8 mouse cellular contexts compared by ENCODE assay signal in genomic region chr17:83972026-83972425, GRCm38 (mm10).
DNase-seq lines count a peak whose midpoint lies in the region; ATAC-seq and TF ChIP-seq lines count a peak whose summit lies in the region.

No protein-coding gene starts in this region.

- H3K4me1 ChIP-seq in heart, embryonic 12.5 days (replicated peaks), result peaks cover 3% of the 10 kb centered on the region; the same call in 1 of the 2 replicates
- 0 out of 2 replicates have a peak, but pooled peaks cover 2% of the 10 kb centered on the region for H3K4me1 ChIP-seq in lung, postnatal 0 days (ENCODE audit: insufficient read depth, low read depth, low read length)
- peaks cover 12% of the 10 kb centered on the region; the same call in 1 of the 2 replicates for H3K4me1 ChIP-seq in intestine, embryonic 14.5 days (replicated peaks; ENCODE audit: control insufficient read depth, insufficient read depth, low read length)
- H3K4me1 ChIP-seq in small intestine, adult 2 months (ENCODE audit: control insufficient read depth, insufficient read depth, insufficient read length, low read length), result peaks cover 16% of the 10 kb centered on the region

- H3K27me3 ChIP-seq in heart, embryonic 12.5 days (replicated peaks), result no peaks in the 10 kb centered on the region
- no peaks in the 10 kb centered on the region for H3K27me3 ChIP-seq in lung, postnatal 0 days (replicated peaks; ENCODE audit: insufficient read depth, low read length)
- no peaks in the 10 kb centered on the region for H3K27me3 ChIP-seq in intestine, embryonic 14.5 days (replicated peaks; ENCODE audit: control insufficient read depth, insufficient read depth, low read length)
- no peaks in the 10 kb centered on the region for H3K27me3 ChIP-seq in small intestine, adult 2 months (ENCODE audit: control insufficient read depth, insufficient read depth, low read length)

- peaks cover 3% of the 10 kb centered on the region; the same call in 1 of the 2 replicates for H3K9me3 ChIP-seq in heart, embryonic 12.5 days (replicated peaks)
- H3K9me3 ChIP-seq in lung, postnatal 0 days (ENCODE audit: low read length), result no peaks in the 10 kb centered on the region
- H3K9me3 ChIP-seq in intestine, embryonic 14.5 days (ENCODE audit: control insufficient read depth, low read length), result no peaks in the 10 kb centered on the region

- H3K27ac ChIP-seq in heart, embryonic 12.5 days (ENCODE audit: poor library complexity, severe bottlenecking), result no peak overlapping the region
- H3K27ac ChIP-seq in lung, postnatal 0 days (ENCODE audit: low read length), result no peak overlapping the region
- no peak overlapping the region for H3K27ac ChIP-seq in intestine, embryonic 14.5 days (ENCODE audit: low read depth)
- no peak overlapping the region for H3K27ac ChIP-seq in small intestine, adult 2 months (ENCODE audit: insufficient read depth, low read depth, low read length)

- H3K9ac ChIP-seq in heart, embryonic 12.5 days, result no peak overlapping the region
- H3K9ac ChIP-seq in lung, postnatal 0 days (replicated peaks; ENCODE audit: low read depth), result no peak overlapping the region
- H3K9ac ChIP-seq in intestine, embryonic 14.5 days (ENCODE audit: low read length), result no peak overlapping the region

- no peak for TF ChIP-seq EP300 in lung, postnatal 0 days (IDR thresholded peaks at IDR 0.05)

- H3K4me3 ChIP-seq in heart, embryonic 12.5 days, result no peak overlapping the region
- no peak overlapping the region for H3K4me3 ChIP-seq in lung, postnatal 0 days (ENCODE audit: low read depth, low read length)
- no peak overlapping the region for H3K4me3 ChIP-seq in intestine, embryonic 14.5 days (ENCODE audit: low read depth, low read length)
- no peak overlapping the region for H3K4me3 ChIP-seq in small intestine, adult 2 months (ENCODE audit: low read depth, low read length)

- peak; percentile 51 for TF ChIP-seq CTCF in lung, postnatal 0 days (IDR thresholded peaks at IDR 0.05)
- TF ChIP-seq CTCF in small intestine, adult 2 months (IDR thresholded peaks at IDR 0.05; ENCODE audit: extremely low read depth, insufficient read length, insufficient replicate concordance, low read depth, low read length), result peak; percentile 24; the same call in 1 of the 2 replicates

- no peak for ATAC-seq in heart, embryonic 12.5 days (ENCODE audit: insufficient number of reproducible peaks, low FRiP score)
- peak; percentile 61; the same call in 1 of the 2 replicates for ATAC-seq in lung, postnatal 0 days
- ATAC-seq in intestine, embryonic 14.5 days (replicated peaks; ENCODE audit: low FRiP score, low TSS enrichment, low read depth), result peak; percentile 5; the same call in 1 of the 2 replicates
- no peak for ATAC-seq in granulocyte monocyte progenitor cell, adult 5-6 weeks (replicated peaks; ENCODE audit: poor library complexity, severe bottlenecking)

- 36% methylated on average over 5 of the region's 5 CpGs for WGBS in heart, embryonic 12.5 days
- 30% methylated on average over 5 of the region's 5 CpGs for WGBS in lung, postnatal 0 days
- WGBS in intestine, embryonic 14.5 days, result 53% methylated on average over 5 of the region's 5 CpGs
- 26% methylated on average over 5 of the region's 5 CpGs for WGBS in small intestine, adult 2 months

- peak; percentile 97 for DNase-seq in heart, adult 11 months
- peak; percentile 46 for DNase-seq in lung, postnatal 0 days (ENCODE audit: low spot score)
- DNase-seq in lung, postnatal 14 days, result no peak
- DNase-seq in intestine, embryonic 14.5 days (ENCODE audit: low spot score), result no peak
- no peak for DNase-seq in frontal cortex, postnatal 14 days (ENCODE audit: low spot score in 2 of 2)

- no peak for TF ChIP-seq POLR2A in small intestine, adult 2 months (IDR thresholded peaks at IDR 0.05; ENCODE audit: low read depth, low read length)

- H3K4me2 ChIP-seq in heart, embryonic 12.5 days, result no peak overlapping the region
- H3K4me2 ChIP-seq in lung, postnatal 0 days (replicated peaks; ENCODE audit: low read depth, low read length), result no peak overlapping the region
- H3K4me2 ChIP-seq in intestine, embryonic 14.5 days (ENCODE audit: low read length), result no peak overlapping the region

- no peaks in the 10 kb centered on the region for H3K36me3 ChIP-seq in heart, embryonic 12.5 days
- H3K36me3 ChIP-seq in lung, postnatal 0 days (ENCODE audit: insufficient read depth, low read length), result no peaks in the 10 kb centered on the region
- no peaks in the 10 kb centered on the region for H3K36me3 ChIP-seq in intestine, embryonic 14.5 days (ENCODE audit: control insufficient read depth, insufficient read depth, low read length)
- H3K36me3 ChIP-seq in small intestine, adult 2 months (ENCODE audit: control insufficient read depth, insufficient read depth, low read length), result no peaks in the 10 kb centered on the region

Comparison
In these comparisons a context has a peak if more than half of its experiments do, and no peak if none do; other contexts are left out.
1. DNase-seq: peak in heart, adult 11 months (single experiment) and lung, postnatal 0 days (single experiment); none in lung, postnatal 14 days (single experiment), intestine, embryonic 14.5 days (single experiment) and frontal cortex, postnatal 14 days (0 of 2).
2. ATAC-seq: peak in lung, postnatal 0 days (single experiment) and intestine, embryonic 14.5 days (single experiment); none in heart, embryonic 12.5 days (single experiment) and granulocyte monocyte progenitor cell, adult 5-6 weeks (single experiment).